Mouse (Mus musculus) liver, postnatal 0 days (tissue): ENCODE measurements at regions not wholly inside any gene's neighbourhood (a gene's known extent, or its start where the extent isn't known, plus 50 kb on each side); places are given as distances from the start of the nearest gene placed in this dataset.

ENCODE experiments used
- CTCF ChIP-seq: sonication (generic); IDR thresholded peaks from 2 replicates; pipeline ENCODE4 v1.5.1; 2016; ENCODE audit warnings: antibody characterized with exemption, low read depth
- EP300 ChIP-seq: IDR thresholded peaks from 2 replicates; pipeline ENCODE4 v1.6.1; 2016; ENCODE audit warnings: antibody characterized with exemption, low read depth, mild to moderate bottlenecking

- TF ChIP-seq CTCF, result no peak
- TF ChIP-seq EP300, result no peak
Observed at GRCm38 (mm10) chr16:50515039-50515438, 75.9 kb downstream of the Ccdc54 start.
